Mouse (Mus musculus): ENCODE data around the gene Abca16. TPM values are rescaled to one million over a fixed set of nuclear protein-coding genes. Genes with fewer than 3 reads are reported as not detected.

The Abca16 gene
- not detected in 2 replicates for polyA plus RNA-seq (2011; ENCODE audit: insufficient read depth, insufficient read length, low replicate concordance, missing spikeins)

DNA sequence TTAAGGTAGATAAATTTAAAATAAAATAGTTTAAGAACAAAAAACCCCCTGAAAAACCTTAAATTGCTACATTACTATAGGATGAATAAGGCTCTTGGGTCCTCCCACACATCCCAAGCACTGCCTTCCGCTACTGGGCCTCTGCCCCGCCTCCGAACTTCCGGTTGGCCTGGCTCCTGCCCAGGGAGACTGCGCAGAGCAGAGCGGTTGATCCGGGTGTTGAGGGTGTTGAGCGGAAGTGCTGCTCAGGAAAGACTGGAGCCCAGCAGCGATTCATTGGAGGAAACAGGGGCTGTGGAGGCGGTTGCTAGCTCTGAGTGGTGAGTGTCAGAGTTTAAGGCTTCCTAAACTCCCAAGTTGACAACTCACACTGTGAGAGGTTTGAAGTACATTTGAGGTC lies at the start of gene Abca16:
Gene Abca16 (plus strand): TSS at position 201 of the 400 bp plus-strand sequence.
- 61% methylated on average over 10 of the region's 10 CpGs for WGBS
- Histone ChIP-seq H3K4me3 (replicated peaks; ENCODE audit: control insufficient read depth, low read depth, low read length) (no peak within 1 kb of the TSS), H3K27ac (ENCODE audit: control insufficient read depth, insufficient read depth, low read depth, low read length, poor library complexity) (no peak within 1 kb of the TSS), H3K4me1 (ENCODE audit: control insufficient read depth, insufficient read depth, low read length) (no peaks in the 10 kb centered on the region)
- TF ChIP-seq CTCF (IDR thresholded peaks at IDR 0.05; ENCODE audit: control insufficient read depth, insufficient read depth, low read length) (no peak), POLR2A (IDR thresholded peaks at IDR 0.05; ENCODE audit: borderline replicate concordance, control insufficient read depth, low read depth, low read length) (no peak)

DNA sequence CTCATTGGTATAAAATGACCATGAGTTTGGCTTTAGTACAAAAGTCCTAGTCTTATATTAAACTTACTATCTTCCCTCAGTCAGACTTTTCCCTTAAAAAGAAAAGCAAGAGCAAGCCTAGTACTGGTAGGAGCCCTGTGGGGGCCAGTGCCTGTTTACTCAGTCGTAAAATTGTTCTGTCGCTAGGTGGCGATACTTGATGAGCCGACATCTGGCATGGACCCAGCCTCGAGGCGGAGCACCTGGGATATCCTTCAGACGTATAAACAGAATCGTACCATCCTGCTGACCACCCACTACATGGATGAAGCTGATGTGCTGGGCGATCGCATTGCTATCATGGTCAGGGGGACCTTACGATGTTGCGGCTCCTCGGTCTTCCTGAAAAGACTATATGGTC lies 48.3 kb upstream of the Abca16 start:
- no peak overlapping the region for H3K4me3 ChIP-seq (replicated peaks; ENCODE audit: control insufficient read depth, low read depth, low read length)
- H3K4me1 ChIP-seq (ENCODE audit: control insufficient read depth, insufficient read depth, low read length): no peaks in the 10 kb centered on the region
- no peak overlapping the region for H3K27ac ChIP-seq (ENCODE audit: control insufficient read depth, insufficient read depth, low read depth, low read length, poor library complexity)
- 39% methylated on average over 13 of the region's 13 CpGs for WGBS
- TF ChIP-seq CTCF (IDR thresholded peaks at IDR 0.05; ENCODE audit: control insufficient read depth, insufficient read depth, low read length): no peak
- no peak for TF ChIP-seq POLR2A (IDR thresholded peaks at IDR 0.05; ENCODE audit: borderline replicate concordance, control insufficient read depth, low read depth, low read length)

DNA sequence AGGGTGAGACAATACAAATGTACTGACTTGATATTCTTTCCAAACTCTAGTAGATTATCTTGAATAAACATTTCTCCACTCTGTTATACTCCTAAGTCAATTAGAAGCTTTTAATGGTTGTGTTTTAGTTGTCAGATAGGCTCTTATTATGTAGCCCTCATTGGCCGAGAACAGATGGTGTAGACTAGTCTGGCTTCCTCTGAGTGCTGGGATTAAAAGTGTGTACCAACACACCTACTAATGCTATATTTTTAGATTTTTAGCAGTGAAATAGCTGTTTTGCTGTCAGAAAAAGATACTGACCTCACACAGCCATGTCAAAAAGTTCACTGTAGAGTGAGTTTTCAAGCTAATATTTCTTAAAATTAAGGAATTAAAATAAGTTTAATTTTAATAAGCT lies 2.9 kb downstream of the Abca16 start:
- 77% methylated on average over 1 of the region's 1 CpGs for WGBS
- Histone ChIP-seq H3K27ac (ENCODE audit: control insufficient read depth, insufficient read depth, low read depth, low read length, poor library complexity) (no peak overlapping the region), H3K4me3 (replicated peaks; ENCODE audit: control insufficient read depth, low read depth, low read length) (no peak overlapping the region), H3K4me1 (ENCODE audit: control insufficient read depth, insufficient read depth, low read length) (no peaks in the 10 kb centered on the region)
- no peak for TF ChIP-seq POLR2A (IDR thresholded peaks at IDR 0.05; ENCODE audit: borderline replicate concordance, control insufficient read depth, low read depth, low read length)
- TF ChIP-seq CTCF (IDR thresholded peaks at IDR 0.05; ENCODE audit: control insufficient read depth, insufficient read depth, low read length): no peak

DNA sequence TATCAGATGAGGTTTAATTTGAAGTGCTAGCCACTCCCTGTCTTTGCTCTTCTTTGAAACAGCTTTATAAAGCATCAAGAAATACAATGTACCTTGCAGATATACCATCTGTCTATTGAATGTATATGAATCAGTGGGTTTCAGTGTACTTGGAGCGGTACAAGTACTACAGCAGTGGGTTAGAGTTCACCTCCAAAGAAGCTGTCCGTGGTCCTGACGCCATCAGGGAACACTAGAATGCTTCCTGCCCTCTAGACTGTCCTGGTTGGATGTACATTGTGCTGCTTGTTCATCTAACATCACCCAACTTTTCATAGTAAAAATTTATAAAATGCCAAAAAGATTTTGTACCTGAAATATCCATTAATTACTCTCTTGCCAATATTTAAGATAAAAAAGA lies 17.2 kb downstream of the Abca16 start:
- H3K27ac ChIP-seq (ENCODE audit: control insufficient read depth, insufficient read depth, low read depth, low read length, poor library complexity): no peak overlapping the region
- H3K4me1 ChIP-seq (ENCODE audit: control insufficient read depth, insufficient read depth, low read length): no peaks in the 10 kb centered on the region
- no peak overlapping the region for H3K4me3 ChIP-seq (replicated peaks; ENCODE audit: control insufficient read depth, low read depth, low read length)
- TF ChIP-seq CTCF (IDR thresholded peaks at IDR 0.05; ENCODE audit: control insufficient read depth, insufficient read depth, low read length): no peak
- no peak for TF ChIP-seq POLR2A (IDR thresholded peaks at IDR 0.05; ENCODE audit: borderline replicate concordance, control insufficient read depth, low read depth, low read length)
- WGBS: 35% methylated on average over 3 of the region's 3 CpGs

DNA sequence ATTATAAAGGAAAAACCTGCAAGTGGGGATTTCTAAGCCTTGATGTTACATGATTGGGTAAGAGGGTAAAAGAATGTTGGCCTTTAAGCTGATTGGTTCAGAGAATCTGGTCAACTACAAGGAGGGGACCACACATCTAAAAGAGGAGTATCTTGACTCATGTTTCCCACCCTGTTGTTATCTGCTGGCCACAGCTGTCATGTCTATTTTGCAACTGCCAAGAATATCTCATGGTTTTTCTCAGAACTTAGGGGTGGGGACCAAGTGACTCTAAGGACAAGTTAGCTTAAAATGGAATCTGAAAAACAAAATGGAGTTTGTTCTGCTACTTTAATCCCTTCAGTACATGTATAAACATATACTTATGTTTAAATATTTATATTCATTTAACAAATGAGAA lies 22.0 kb downstream of the Abca16 start:
- TF ChIP-seq CTCF (IDR thresholded peaks at IDR 0.05; ENCODE audit: control insufficient read depth, insufficient read depth, low read length): no peak
- TF ChIP-seq POLR2A (IDR thresholded peaks at IDR 0.05; ENCODE audit: borderline replicate concordance, control insufficient read depth, low read depth, low read length): no peak
- no peak overlapping the region for H3K4me3 ChIP-seq (replicated peaks; ENCODE audit: control insufficient read depth, low read depth, low read length)
- H3K27ac ChIP-seq (ENCODE audit: control insufficient read depth, insufficient read depth, low read depth, low read length, poor library complexity): no peak overlapping the region
- no peaks in the 10 kb centered on the region for H3K4me1 ChIP-seq (ENCODE audit: control insufficient read depth, insufficient read depth, low read length)

DNA sequence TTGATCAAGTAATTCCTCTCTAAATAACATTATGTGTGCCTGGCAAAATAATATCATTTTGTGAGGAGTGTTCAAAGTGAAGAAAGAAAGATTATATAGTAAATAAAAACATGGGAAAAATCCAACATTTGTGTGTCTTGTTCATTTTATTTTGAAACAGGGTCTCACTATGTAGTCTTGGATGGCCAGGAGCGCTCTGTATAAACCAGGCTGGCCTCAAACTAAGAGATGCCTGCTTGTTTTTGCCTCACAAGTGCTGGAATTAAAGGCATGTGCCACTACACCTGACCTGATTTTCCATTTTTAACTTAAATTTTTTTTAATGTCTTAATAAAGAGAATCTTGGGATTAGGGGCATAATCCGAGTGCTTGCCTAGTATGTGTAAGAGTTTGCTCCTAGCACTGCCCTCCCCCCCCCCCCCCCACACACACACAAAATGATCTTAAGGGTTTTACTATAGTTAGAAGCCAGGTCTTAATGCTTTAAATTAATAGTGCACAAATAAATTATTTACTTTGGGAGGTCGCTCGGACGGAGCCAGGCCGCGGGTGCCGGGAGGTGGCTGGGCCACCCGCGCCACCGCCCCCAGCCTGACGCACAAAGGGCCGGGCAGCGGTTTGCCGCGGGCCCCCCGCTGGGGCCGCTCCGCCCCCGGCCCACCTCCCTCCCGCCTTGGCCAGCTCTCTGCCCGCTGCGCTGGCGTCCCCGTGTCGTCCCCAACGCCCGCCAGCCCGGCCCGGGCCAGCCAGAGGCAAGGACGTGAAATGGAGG lies 94.6 kb downstream of the Abca16 start:
- TF ChIP-seq POLR2A (IDR thresholded peaks at IDR 0.05; ENCODE audit: borderline replicate concordance, control insufficient read depth, low read depth, low read length) (no peak), CTCF (IDR thresholded peaks at IDR 0.05; ENCODE audit: control insufficient read depth, insufficient read depth, low read length) (no peak)
- no peak overlapping the region for H3K27ac ChIP-seq (ENCODE audit: control insufficient read depth, insufficient read depth, low read depth, low read length, poor library complexity)
- H3K4me1 ChIP-seq (ENCODE audit: control insufficient read depth, insufficient read depth, low read length): no peaks in the 10 kb centered on the region
- H3K4me3 ChIP-seq (replicated peaks; ENCODE audit: control insufficient read depth, low read depth, low read length): no peak overlapping the region
- WGBS: 18% methylated on average over 31 of the region's 31 CpGs

DNA sequence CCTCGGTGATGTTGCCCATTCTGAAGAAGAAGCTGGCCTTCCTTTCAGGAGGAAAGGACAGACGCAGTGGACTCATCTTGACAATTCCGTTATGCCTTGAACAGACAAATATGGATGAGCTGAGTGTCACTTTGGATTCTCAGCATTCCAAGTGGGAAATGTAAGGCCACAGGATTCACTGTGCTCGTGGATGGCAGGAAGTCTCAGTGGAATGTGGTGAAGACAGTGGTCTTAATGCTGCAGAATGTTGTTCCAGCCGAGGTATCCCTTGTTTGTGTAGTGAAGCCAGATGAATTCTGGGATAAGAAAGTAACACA lies 95.2 kb downstream of the Abca16 start:
- TF ChIP-seq POLR2A (IDR thresholded peaks at IDR 0.05; ENCODE audit: borderline replicate concordance, control insufficient read depth, low read depth, low read length) (no peak), CTCF (IDR thresholded peaks at IDR 0.05; ENCODE audit: control insufficient read depth, insufficient read depth, low read length) (no peak)
- Histone ChIP-seq H3K4me3 (replicated peaks; ENCODE audit: control insufficient read depth, low read depth, low read length) (no peak overlapping the region), H3K27ac (ENCODE audit: control insufficient read depth, insufficient read depth, low read depth, low read length, poor library complexity) (no peak overlapping the region), H3K4me1 (ENCODE audit: control insufficient read depth, insufficient read depth, low read length) (no peaks in the 10 kb centered on the region)
- 31% methylated on average over 5 of the region's 5 CpGs for WGBS

DNA sequence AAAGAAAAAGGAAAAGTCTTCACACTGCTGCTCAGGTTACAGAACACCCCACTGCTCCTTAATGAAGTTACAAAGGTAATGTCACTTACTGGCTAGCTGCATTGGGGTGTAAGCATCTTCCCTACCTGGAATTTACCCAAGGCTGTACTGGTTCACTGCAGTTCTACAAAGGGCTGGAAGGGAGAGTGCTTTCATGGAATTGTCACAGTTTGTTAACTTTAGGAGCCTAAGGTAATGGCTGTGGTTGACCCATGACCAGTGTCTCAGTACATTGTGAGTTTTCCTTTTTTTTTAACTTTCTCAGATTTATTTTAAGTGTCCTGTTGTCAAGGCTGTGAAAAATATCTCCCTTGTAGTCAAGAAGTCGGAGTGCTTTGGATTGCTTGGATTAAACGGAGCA lies 125.4 kb downstream of the Abca16 start:
- 65% methylated on average over 2 of the region's 2 CpGs for WGBS
- H3K4me1 ChIP-seq (ENCODE audit: control insufficient read depth, insufficient read depth, low read length): no peaks in the 10 kb centered on the region
- no peak overlapping the region for H3K4me3 ChIP-seq (replicated peaks; ENCODE audit: control insufficient read depth, low read depth, low read length)
- TF ChIP-seq POLR2A (IDR thresholded peaks at IDR 0.05; ENCODE audit: borderline replicate concordance, control insufficient read depth, low read depth, low read length): no peak
- no peak overlapping the region for H3K27ac ChIP-seq (ENCODE audit: control insufficient read depth, insufficient read depth, low read depth, low read length, poor library complexity)
